Mouse (Mus musculus): ENCODE measurements around the gene Atf6.

DNA sequence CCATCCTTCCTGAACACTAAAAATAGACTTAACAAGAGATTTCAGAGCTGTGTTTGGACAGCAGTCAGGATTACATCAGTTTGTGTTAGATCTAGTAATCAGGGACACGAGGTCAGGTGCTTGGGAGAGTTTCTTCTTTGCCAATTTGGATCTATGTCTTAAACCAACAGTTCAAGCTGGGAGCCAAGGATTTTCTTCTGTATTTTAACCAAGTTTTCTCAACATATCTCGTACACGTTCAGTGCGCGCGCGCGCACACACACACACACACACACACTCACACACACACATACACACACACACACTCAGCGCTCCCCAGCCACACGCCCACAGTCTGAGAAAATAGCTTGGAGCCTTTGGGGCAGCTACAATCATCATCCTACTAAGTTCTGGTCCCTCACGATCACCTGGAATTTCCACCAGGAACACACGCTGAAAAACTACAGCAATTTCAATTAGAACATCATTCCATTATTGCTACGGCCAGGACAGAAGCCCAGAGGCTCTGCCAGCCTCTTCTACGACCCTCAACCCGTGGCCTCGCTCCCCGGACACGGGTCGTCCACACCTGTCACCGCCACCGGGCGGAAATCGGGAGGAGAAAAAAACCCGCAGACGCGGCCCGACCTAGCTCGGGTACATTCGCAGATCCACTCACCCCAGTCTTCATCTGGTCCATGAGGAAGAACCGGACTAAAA lies 430 bp downstream of the Atf6 start:
- TF ChIP-seq CTCF (IDR thresholded peaks at IDR 0.05; ENCODE audit: low read depth, low read length) (no peak), POLR2A (IDR thresholded peaks at IDR 0.05; ENCODE audit: borderline replicate concordance, low read depth, low read length) (no peak)
